Mouse (Mus musculus) midbrain, embryonic 11.5 days (tissue): ENCODE data around the gene Bri3. TPM values are rescaled to one million over a fixed set of nuclear protein-coding genes. Genes with fewer than 3 reads are reported as not detected.

Source experiments
- ATAC-seq: fragments of 200-750 bp; cut with Nextera tagmentation; 2 replicates; pipeline ENCODE4 v1.8.0; 2017; ENCODE audit warnings: moderate TSS enrichment, moderate library complexity; ENCODE audit not compliant: low FRiP score
- DNase-seq: peaks from one replicate; pipeline ENCODE4 v3.0.0; 2015; ENCODE audit warnings: low spot score; ENCODE audit errors: missing footprints
- H3K27ac ChIP-seq: fragments of 300-500 bp; sonication (generic); 2 replicates; pipeline ENCODE4 v1.5.1; 2014; ENCODE audit warnings: low read depth, low read length
- H3K27me3 ChIP-seq: fragments of 300-500 bp; sonication (generic); 2 replicates; pipeline ENCODE4 v1.6.1; 2014; ENCODE audit warnings: mild to moderate bottlenecking, low read length, moderate library complexity, mixed read lengths; ENCODE audit not compliant: control insufficient read depth, insufficient read depth
- H3K36me3 ChIP-seq: fragments of 300-500 bp; sonication (generic); 2 replicates; pipeline ENCODE4 v1.6.1; 2014; ENCODE audit warnings: mild to moderate bottlenecking, low read length, moderate library complexity, mixed read lengths; ENCODE audit not compliant: control insufficient read depth, insufficient read depth
- H3K4me1 ChIP-seq: fragments of 300-500 bp; sonication (generic); 2 replicates; pipeline ENCODE4 v1.6.1; 2014; ENCODE audit warnings: low read length; ENCODE audit not compliant: control insufficient read depth, insufficient read depth
- H3K4me2 ChIP-seq: fragments of 300-500 bp; sonication (generic); 2 replicates; pipeline ENCODE4 v1.6.1; 2014; ENCODE audit warnings: mild to moderate bottlenecking, moderate library complexity
- H3K4me3 ChIP-seq: fragments of 300-500 bp; sonication (generic); 2 replicates; pipeline ENCODE4 v1.5.1; 2014; ENCODE audit warnings: low read depth, low read length
- H3K9ac ChIP-seq: fragments of 300-500 bp; sonication (generic); 2 replicates; pipeline ENCODE4 v1.6.1; 2014; ENCODE audit warnings: low read length
- H3K9me3 ChIP-seq: fragments of 300-500 bp; sonication (generic); 2 replicates; pipeline ENCODE4 v1.6.1; 2016; ENCODE audit warnings: low read length; ENCODE audit not compliant: control insufficient read depth
- WGBS: fragments of 180-500 bp; shearing (Covaris S2); extraction: QIAGEN DNeasy Blood & Tissue Kit; methylation state at CpG from one replicate; pipeline ENCODE4 v1.1.7; 2014; 5-methylcytosine and 5-hydroxymethylcytosine counted together
- polyA plus RNA-seq: library from polyadenylated mRNA; unstranded; fragments of >200 nt; fragmentation: Nextera tagmentation; extraction: Ambion mirVana; gene quantifications from 2 replicates; pipeline ENCODE4 v1.2.1, GENCODE M21; 2014

The Bri3 gene
- polyA plus RNA-seq, 1 experiment from 2014 or later, result 130 TPM

- H3K4me2 ChIP-seq, result no peak overlapping the region
- ATAC-seq (no peak), DNase-seq (no peak)
- no peaks in the 10 kb centered on the region for H3K9me3 ChIP-seq
- peaks cover 5% of the 10 kb centered on the region; the same call in 1 of the 2 replicates for H3K4me1 ChIP-seq
- no peak overlapping the region for H3K27ac ChIP-seq
- WGBS, result 30% methylated on average over 7 of the region's 7 CpGs
- no peaks in the 10 kb centered on the region for H3K27me3 ChIP-seq
- no peaks in the 10 kb centered on the region for H3K36me3 ChIP-seq
- no peak overlapping the region for H3K4me3 ChIP-seq
- H3K9ac ChIP-seq, result no peak overlapping the region
Observed at GRCm38 (mm10) chr5:144214453-144214852, 29.8 kb upstream of the Bri3 start.

DNA sequence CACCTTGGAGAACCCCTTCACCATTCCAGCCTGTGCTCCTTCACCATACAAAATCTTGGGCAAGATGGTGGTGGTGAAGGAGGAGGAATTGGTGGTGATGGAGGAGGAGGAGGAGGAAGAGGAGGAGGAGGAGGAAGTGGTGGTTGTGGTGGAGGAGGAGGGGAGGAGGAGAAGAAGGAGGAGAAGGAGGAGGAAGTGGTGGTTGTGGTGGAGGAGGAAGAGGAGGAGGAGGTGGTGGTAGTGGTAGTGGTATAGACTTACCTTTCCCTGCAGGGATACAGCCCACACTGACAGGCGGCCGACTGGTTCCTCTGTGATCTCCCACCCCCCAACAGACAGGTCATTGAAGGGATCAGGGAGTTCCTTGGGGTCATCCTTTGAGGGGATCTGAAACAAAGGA lies 28.2 kb upstream of the Bri3 start:
- H3K27me3 ChIP-seq, result no peaks in the 10 kb centered on the region
- no peak overlapping the region for H3K4me3 ChIP-seq
- no peak for ATAC-seq
- H3K36me3 ChIP-seq, result no peaks in the 10 kb centered on the region
- peaks cover 5% of the 10 kb centered on the region; the same call in 1 of the 2 replicates for H3K4me1 ChIP-seq
- no peak for DNase-seq
- no peak overlapping the region for H3K27ac ChIP-seq
- WGBS, result 85% methylated on average over 2 of the region's 2 CpGs
- no peak overlapping the region for H3K9ac ChIP-seq
- H3K4me2 ChIP-seq, result no peak overlapping the region
- H3K9me3 ChIP-seq, result no peaks in the 10 kb centered on the region

GRCm38 (mm10) chr5:144218061-144218460 lies 26.2 kb upstream of the Bri3 start:
- Histone ChIP-seq H3K9ac (no peak overlapping the region), H3K36me3 (no peaks in the 10 kb centered on the region), H3K27ac (no peak overlapping the region), H3K9me3 (no peaks in the 10 kb centered on the region), H3K4me3 (no peak overlapping the region), H3K27me3 (no peaks in the 10 kb centered on the region), H3K4me2 (no peak overlapping the region), H3K4me1 (peaks cover 15% of the 10 kb centered on the region)
- DNase-seq, result no peak
- no peak for ATAC-seq
- 88% methylated on average over 7 of the region's 7 CpGs for WGBS

- ATAC-seq, result no peak
- Histone ChIP-seq H3K4me3 (no peak overlapping the region), H3K27ac (no peak overlapping the region), H3K9me3 (no peaks in the 10 kb centered on the region), H3K9ac (no peak overlapping the region), H3K4me2 (no peak overlapping the region), H3K36me3 (no peaks in the 10 kb centered on the region), H3K27me3 (no peaks in the 10 kb centered on the region), H3K4me1 (peaks cover 15% of the 10 kb centered on the region)
- DNase-seq, result no peak
- whole genome bisulfite sequencing, result 74% methylated on average over 12 of the region's 12 CpGs
Observed at GRCm38 (mm10) chr5:144219306-144219705, 24.9 kb upstream of the Bri3 start.

- Histone ChIP-seq H3K4me3 (no peak overlapping the region), H3K4me2 (no peak overlapping the region), H3K36me3 (no peaks in the 10 kb centered on the region), H3K27ac (no peak overlapping the region), H3K4me1 (peaks cover 15% of the 10 kb centered on the region), H3K9ac (no peak overlapping the region), H3K27me3 (no peaks in the 10 kb centered on the region), H3K9me3 (no peaks in the 10 kb centered on the region)
- DNase-seq (no peak), ATAC-seq (no peak)
- WGBS, result 87% methylated on average over 5 of the region's 5 CpGs
Observed at GRCm38 (mm10) chr5:144219936-144220335, 24.3 kb upstream of the Bri3 start.

GRCm38 (mm10) chr5:144221305-144221704 lies 22.9 kb upstream of the Bri3 start:
- 81% methylated on average over 4 of the region's 4 CpGs for WGBS
- Histone ChIP-seq H3K4me3 (no peak overlapping the region), H3K27me3 (no peaks in the 10 kb centered on the region), H3K4me2 (no peak overlapping the region), H3K9me3 (no peaks in the 10 kb centered on the region), H3K27ac (no peak overlapping the region), H3K4me1 (peaks cover 15% of the 10 kb centered on the region), H3K36me3 (no peaks in the 10 kb centered on the region), H3K9ac (no peak overlapping the region)
- no peak for ATAC-seq
- no peak for DNase-seq

GRCm38 (mm10) chr5:144222811-144223502 lies 21.3 kb upstream of the Bri3 start:
- no peak overlapping the region for H3K27ac ChIP-seq
- peak overlapping the region; percentile 76 for H3K9ac ChIP-seq
- peak; percentile 79; the same call in 1 of the 2 replicates for ATAC-seq
- no peak for DNase-seq
- WGBS, result 4% methylated on average over 25 of the region's 25 CpGs
- H3K36me3 ChIP-seq, result no peaks in the 10 kb centered on the region
- peak overlapping the region; percentile 49 for H3K4me3 ChIP-seq
- peak overlapping the region; percentile 70 for H3K4me2 ChIP-seq
- no peaks in the 10 kb centered on the region for H3K27me3 ChIP-seq
- peaks cover 15% of the 10 kb centered on the region for H3K4me1 ChIP-seq
- no peaks in the 10 kb centered on the region for H3K9me3 ChIP-seq

DNA sequence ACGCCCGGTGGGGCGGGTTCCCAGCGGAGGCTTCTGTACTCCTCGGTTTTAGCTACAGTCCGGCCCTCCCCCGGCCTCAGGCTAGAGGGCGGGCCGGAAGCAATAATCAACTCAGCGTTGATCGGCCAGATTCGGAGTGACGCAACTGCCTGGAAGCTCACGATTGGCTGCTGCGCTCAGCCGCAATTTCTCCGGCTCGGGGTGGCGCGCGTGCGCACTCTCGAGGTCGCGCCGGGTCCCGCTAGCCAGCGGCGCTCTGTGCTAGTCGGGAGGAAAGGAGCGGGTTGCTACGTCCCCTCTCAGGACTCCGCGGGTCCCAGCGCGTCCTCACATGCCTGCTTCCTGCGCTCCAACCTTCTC lies 20.8 kb upstream of the Bri3 start, which contains the start of gene Tecpr1:
Tecpr1 (minus strand) TSS at position 113 of the 360 bp plus-strand sequence.
- H3K4me3 ChIP-seq, result peak within 1 kb of the TSS; percentile 49
- H3K36me3 ChIP-seq, result no peaks in the 10 kb centered on the region
- no peaks in the 10 kb centered on the region for H3K9me3 ChIP-seq
- H3K27me3 ChIP-seq, result no peaks in the 10 kb centered on the region
- under 1% methylated on average over 37 of the region's 37 CpGs for WGBS
- 0 out of 2 replicates have a peak within 1 kb of the TSS, but pooled peaks have one; percentile 38 for H3K27ac ChIP-seq
- ATAC-seq (peak; percentile 96), DNase-seq (peak; percentile 99)
- peak within 1 kb of the TSS; percentile 70 for H3K4me2 ChIP-seq
- peaks cover 15% of the 10 kb centered on the region for H3K4me1 ChIP-seq
- H3K9ac ChIP-seq, result peak within 1 kb of the TSS; percentile 76

DNA sequence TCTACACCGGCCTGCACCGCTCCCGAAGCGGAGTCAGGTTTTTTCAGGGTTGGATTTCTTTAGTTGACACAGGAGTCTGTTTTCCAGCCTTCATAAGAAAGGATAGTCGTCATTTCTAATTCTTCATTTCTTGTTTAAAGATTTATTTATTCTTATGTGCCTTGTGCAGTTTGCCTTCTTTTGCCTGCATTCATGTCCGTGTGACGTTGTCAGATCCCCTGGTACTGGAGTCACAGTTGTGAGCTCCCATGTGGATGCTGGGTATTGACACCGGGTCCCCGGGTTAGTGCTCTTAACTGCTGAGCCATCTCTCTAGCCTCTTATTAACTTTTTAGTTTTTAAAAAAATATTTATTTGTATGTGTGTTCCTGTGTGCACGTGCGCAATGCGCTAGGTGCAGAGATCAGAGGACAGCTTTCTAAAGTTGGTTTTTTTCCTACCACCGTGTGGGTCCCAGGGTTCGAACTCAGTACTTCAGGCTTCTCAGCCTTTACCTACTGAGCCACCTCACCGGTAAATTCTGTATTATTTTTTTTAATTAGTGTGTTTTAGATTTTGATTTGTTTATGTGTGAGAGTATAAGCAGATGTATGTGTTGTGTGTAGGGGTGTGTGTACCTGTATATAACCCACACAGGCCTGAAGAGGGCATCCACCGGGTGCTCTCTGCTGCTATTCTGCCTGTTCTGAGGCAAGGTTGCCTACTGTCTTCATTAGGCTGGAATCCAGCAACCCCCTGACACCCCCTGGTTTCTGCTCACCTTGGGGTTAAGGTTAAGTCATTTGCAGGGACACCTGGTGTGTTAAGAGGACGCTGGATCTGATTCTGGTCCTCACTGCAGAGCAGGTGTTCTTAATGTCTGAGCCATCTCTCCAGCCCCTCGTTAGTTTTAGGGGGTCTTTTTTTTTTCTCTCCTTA lies 20.1 kb upstream of the Bri3 start:
- H3K27me3 ChIP-seq, result no peaks in the 10 kb centered on the region
- H3K9ac ChIP-seq, result peak overlapping the region; percentile 76
- DNase-seq (no peak), ATAC-seq (peak; percentile 36; the same call in 1 of the 2 replicates)
- H3K36me3 ChIP-seq, result no peaks in the 10 kb centered on the region
- WGBS, result 25% methylated on average over 18 of the region's 18 CpGs
- H3K4me3 ChIP-seq, result peak overlapping the region; percentile 49
- H3K4me2 ChIP-seq, result peak overlapping the region; percentile 70
- H3K4me1 ChIP-seq, result peaks cover 10% of the 10 kb centered on the region
- no peaks in the 10 kb centered on the region for H3K9me3 ChIP-seq
- 0 out of 2 replicates have a peak overlapping the region, but pooled peaks have one; percentile 38 for H3K27ac ChIP-seq
